Mouse (Mus musculus): Measurements from ENCODE around the gene Slc7a8.

- no peak for TF ChIP-seq CTCF (IDR thresholded peaks at IDR 0.05; ENCODE audit: low read depth)
- TF ChIP-seq EP300 (IDR thresholded peaks at IDR 0.05; ENCODE audit: low read depth): no peak
Observed at GRCm38 (mm10) chr14:54753986-54754601, 27.7 kb downstream of the Slc7a8 start.

Data from liver, postnatal 0 days (tissue).